Mouse (Mus musculus): Measurements from ENCODE around the gene Cacna1g. TPM values are rescaled to one million over a fixed set of nuclear protein-coding genes. Genes with fewer than 3 reads are reported as not detected.

Cacna1g gene
- polyA plus RNA-seq, 1 experiment: not detected

GRCm38 (mm10) chr11:94469136-94470064 lies 4.6 kb downstream of the Cacna1g start:
- Histone ChIP-seq H3K4me1 (peaks cover 19% of the 10 kb centered on the region), H3K36me3 (replicated peaks; ENCODE audit: low read length) (no peaks in the 10 kb centered on the region), H3K27me3 (replicated peaks) (peaks cover 94% of the 10 kb centered on the region), H3K4me3 (replicated peaks) (no peak overlapping the region), H3K9me3 (no peaks in the 10 kb centered on the region)
- TF ChIP-seq FLI1 (IDR thresholded peaks at IDR 0.05; ENCODE audit: low read length): no peak
- TF ChIP-seq GATA1 (IDR thresholded peaks at IDR 0.05; ENCODE audit: borderline replicate concordance, low read length): no peak

GRCm38 (mm10) chr11:94468582-94469064 lies 5.4 kb downstream of the Cacna1g start:
- TF ChIP-seq GATA1 (IDR thresholded peaks at IDR 0.05; ENCODE audit: borderline replicate concordance, low read length) (no peak), FLI1 (IDR thresholded peaks at IDR 0.05; ENCODE audit: low read length) (no peak)
- Histone ChIP-seq H3K4me1 (peaks cover 12% of the 10 kb centered on the region), H3K27me3 (replicated peaks) (peaks cover 94% of the 10 kb centered on the region), H3K9me3 (no peaks in the 10 kb centered on the region), H3K4me3 (replicated peaks) (no peak overlapping the region), H3K36me3 (replicated peaks; ENCODE audit: low read length) (no peaks in the 10 kb centered on the region)

- peaks cover 90% of the 10 kb centered on the region for H3K27me3 ChIP-seq (replicated peaks)
- TF ChIP-seq FLI1 (IDR thresholded peaks at IDR 0.05; ENCODE audit: low read length): no peak
- TF ChIP-seq GATA1 (IDR thresholded peaks at IDR 0.05; ENCODE audit: borderline replicate concordance, low read length): no peak
- no peak overlapping the region for H3K4me3 ChIP-seq (replicated peaks)
- no peaks in the 10 kb centered on the region for H3K9me3 ChIP-seq
- no peaks in the 10 kb centered on the region for H3K36me3 ChIP-seq (replicated peaks; ENCODE audit: low read length)
- H3K4me1 ChIP-seq: no peaks in the 10 kb centered on the region
Measured at GRCm38 (mm10) chr11:94466333-94466855, 7.6 kb downstream of the Cacna1g start.

GRCm38 (mm10) chr11:94464170-94464569 lies 9.8 kb downstream of the Cacna1g start:
- Histone ChIP-seq H3K4me1 (no peaks in the 10 kb centered on the region), H3K4me3 (replicated peaks) (no peak overlapping the region), H3K9me3 (no peaks in the 10 kb centered on the region), H3K27me3 (replicated peaks) (peaks cover 86% of the 10 kb centered on the region), H3K36me3 (replicated peaks; ENCODE audit: low read length) (no peaks in the 10 kb centered on the region)
- TF ChIP-seq GATA1 (IDR thresholded peaks at IDR 0.05; ENCODE audit: borderline replicate concordance, low read length) (no peak), FLI1 (IDR thresholded peaks at IDR 0.05; ENCODE audit: low read length) (no peak)

GRCm38 (mm10) chr11:94461856-94462255 lies 12.1 kb downstream of the Cacna1g start:
- Histone ChIP-seq H3K4me1 (no peaks in the 10 kb centered on the region), H3K36me3 (replicated peaks; ENCODE audit: low read length) (no peaks in the 10 kb centered on the region), H3K27me3 (replicated peaks) (peaks cover 87% of the 10 kb centered on the region), H3K4me3 (replicated peaks) (no peak overlapping the region), H3K9me3 (no peaks in the 10 kb centered on the region)
- no peak for TF ChIP-seq FLI1 (IDR thresholded peaks at IDR 0.05; ENCODE audit: low read length)
- TF ChIP-seq GATA1 (IDR thresholded peaks at IDR 0.05; ENCODE audit: borderline replicate concordance, low read length): no peak

GRCm38 (mm10) chr11:94457001-94457400 lies 17.0 kb downstream of the Cacna1g start:
- TF ChIP-seq FLI1 (IDR thresholded peaks at IDR 0.05; ENCODE audit: low read length): no peak
- TF ChIP-seq GATA1 (IDR thresholded peaks at IDR 0.05; ENCODE audit: borderline replicate concordance, low read length): no peak
- Histone ChIP-seq H3K9me3 (no peaks in the 10 kb centered on the region), H3K4me1 (no peaks in the 10 kb centered on the region), H3K4me3 (replicated peaks) (no peak overlapping the region), H3K27me3 (replicated peaks) (peaks cover 89% of the 10 kb centered on the region), H3K36me3 (replicated peaks; ENCODE audit: low read length) (no peaks in the 10 kb centered on the region)

- no peak overlapping the region for H3K4me3 ChIP-seq (replicated peaks)
- peaks cover 89% of the 10 kb centered on the region for H3K27me3 ChIP-seq (replicated peaks)
Measured at GRCm38 (mm10) chr11:94456347-94456746, 17.7 kb downstream of the Cacna1g start.

GRCm38 (mm10) chr11:94455161-94455820 lies 18.7 kb downstream of the Cacna1g start:
- no peak overlapping the region for H3K4me3 ChIP-seq (replicated peaks)
- TF ChIP-seq GATA1 (IDR thresholded peaks at IDR 0.05; ENCODE audit: borderline replicate concordance, low read length): no peak
- TF ChIP-seq FLI1 (IDR thresholded peaks at IDR 0.05; ENCODE audit: low read length): no peak
- H3K9me3 ChIP-seq: no peaks in the 10 kb centered on the region
- H3K27me3 ChIP-seq (replicated peaks): peaks cover 89% of the 10 kb centered on the region
- no peaks in the 10 kb centered on the region for H3K36me3 ChIP-seq (replicated peaks; ENCODE audit: low read length)
- no peaks in the 10 kb centered on the region for H3K4me1 ChIP-seq

More at GRCm38 (mm10) chr11:94456347-94456746, 17.7 kb downstream of the Cacna1g start:
- TF ChIP-seq GATA1 (IDR thresholded peaks at IDR 0.05; ENCODE audit: borderline replicate concordance, low read length) (no peak), FLI1 (IDR thresholded peaks at IDR 0.05; ENCODE audit: low read length) (no peak)
- Histone ChIP-seq H3K9me3 (no peaks in the 10 kb centered on the region), H3K4me1 (no peaks in the 10 kb centered on the region), H3K36me3 (replicated peaks; ENCODE audit: low read length) (no peaks in the 10 kb centered on the region)

GRCm38 (mm10) chr11:94454756-94455155 lies 19.2 kb downstream of the Cacna1g start:
- no peaks in the 10 kb centered on the region for H3K36me3 ChIP-seq (replicated peaks; ENCODE audit: low read length)

More at GRCm38 (mm10) chr11:94454756-94455155, 19.2 kb downstream of the Cacna1g start:
- Histone ChIP-seq H3K4me3 (replicated peaks) (no peak overlapping the region), H3K27me3 (replicated peaks) (peaks cover 93% of the 10 kb centered on the region), H3K4me1 (no peaks in the 10 kb centered on the region), H3K9me3 (no peaks in the 10 kb centered on the region)
- TF ChIP-seq GATA1 (IDR thresholded peaks at IDR 0.05; ENCODE audit: borderline replicate concordance, low read length) (no peak), FLI1 (IDR thresholded peaks at IDR 0.05; ENCODE audit: low read length) (no peak)

Measured in megakaryocyte, embryonic 14.5 days (primary cell).